Mouse (Mus musculus) embryonic fibroblast, embryonic 13.5 days (primary cell): ENCODE results near the gene Ctrb1.

Source experiments
- CTCF ChIP-seq: IDR thresholded peaks from 2 replicates; pipeline ENCODE4 v1.5.1; 2011; ENCODE audit warnings: mild to moderate bottlenecking, control low read depth, low read length, moderate library complexity, borderline replicate concordance; ENCODE audit not compliant: insufficient read depth
- POLR2A ChIP-seq: IDR thresholded peaks from 2 replicates; pipeline ENCODE4 v1.6.1; 2011; ENCODE audit warnings: low read depth, mild to moderate bottlenecking, control low read depth, low read length, moderate library complexity

DNA sequence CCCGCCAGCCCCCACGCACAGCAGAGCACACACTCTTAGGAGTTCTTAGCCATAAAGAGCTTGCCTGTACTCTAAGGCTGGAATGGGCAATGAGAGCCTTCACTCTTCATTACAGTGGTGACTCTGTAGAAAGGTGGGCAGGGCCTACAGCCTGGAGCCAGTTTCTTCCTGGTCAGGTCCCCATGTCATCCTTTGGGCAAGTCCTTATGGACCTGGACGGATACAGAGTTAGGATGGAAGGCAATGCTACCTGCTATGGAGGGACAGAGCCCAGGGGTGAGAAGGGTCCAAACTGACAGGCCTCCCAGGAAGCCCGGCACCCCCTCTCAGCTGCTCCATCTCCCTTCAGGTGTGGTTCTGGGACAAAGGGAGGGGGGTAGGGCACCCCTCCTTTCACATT, 45.0 kb upstream of the Ctrb1 start:
- no peak for TF ChIP-seq CTCF
- TF ChIP-seq POLR2A, result no peak
